Mouse (Mus musculus) kidney, adult 2 months (tissue): Measurements from ENCODE around the gene U90926. TPM values are rescaled to one million over a fixed set of nuclear protein-coding genes. Genes with fewer than 3 reads are reported as not detected.
A peak's percentile ranks its signal among the peaks of the same experiment; 100 is the strongest.
"Not testable (repeated sequence)": the region's sequence is repeated elsewhere in the genome, so short reads cannot be mapped to it uniquely, and the experiment has no call there.

ENCODE experiments used
- DNase-seq: peaks from one replicate; pipeline ENCODE4 v3.0.0; 2021
- H3K27ac ChIP-seq: fragments of 200-500 bp; 2 replicates; pipeline ENCODE4 v1.5.1; 2012; ENCODE audit warnings: low read depth, low read length, control low read depth, inconsistent platforms; ENCODE audit not compliant: insufficient read depth
- H3K27me3 ChIP-seq: fragments of 200-500 bp; replicated peaks from 2 replicates; pipeline ENCODE4 v1.6.1; 2012; ENCODE audit warnings: mild to moderate bottlenecking, moderate library complexity, low read length, inconsistent platforms; ENCODE audit not compliant: control insufficient read depth, insufficient read depth
- H3K36me3 ChIP-seq: fragments of 200-500 bp; 2 replicates; pipeline ENCODE4 v1.6.1; 2012; ENCODE audit warnings: mild to moderate bottlenecking, moderate library complexity, low read length, inconsistent platforms; ENCODE audit not compliant: control insufficient read depth, insufficient read depth
- H3K4me1 ChIP-seq: fragments of 200-500 bp; 2 replicates; pipeline ENCODE4 v1.6.1; 2011; ENCODE audit warnings: low read length; ENCODE audit not compliant: control insufficient read depth, insufficient read depth
- H3K4me3 ChIP-seq: fragments of 200-500 bp; 2 replicates; pipeline ENCODE4 v1.5.1; 2011; ENCODE audit warnings: mild to moderate bottlenecking, low read depth, low read length, control low read depth; ENCODE audit not compliant: insufficient read depth
- CTCF ChIP-seq: fragments of 200-500 bp; conservative IDR thresholded peaks from 2 replicates; pipeline ENCODE4 v1.5.1; 2011; ENCODE audit warnings: low read depth, mild to moderate bottlenecking, control low read depth, low read length, moderate library complexity, mixed read lengths; ENCODE audit not compliant: insufficient read depth, insufficient read length
- POLR2A ChIP-seq: fragments of 200-500 bp; IDR thresholded peaks from one replicate; pipeline ENCODE4 v1.6.1; 2011; ENCODE audit warnings: low read depth, low read length, control low read depth
- WGBS: fragments of 180-500 bp; shearing (Covaris S2); methylation state at CpG from one replicate; pipeline ENCODE4 v1.1.7; 2018; 5-methylcytosine and 5-hydroxymethylcytosine counted together
- polyA plus RNA-seq: library from polyadenylated mRNA; depleted of rRNA; stranded (reverse); fragments of >200 nt; gene quantifications from 2 replicates; pipeline ENCODE4 v1.2.3, GENCODE M21; 2012; rRNA removed

Gene U90926
- polyA plus RNA-seq, 1 experiment: not detected

- Histone ChIP-seq H3K4me3 (no peak overlapping the region), H3K27ac (no peak overlapping the region), H3K27me3 (no peaks in the 10 kb centered on the region), H3K4me1 (peaks cover 11% of the 10 kb centered on the region; the same call in 1 of the 2 replicates), H3K36me3 (peaks cover 2% of the 10 kb centered on the region)
- TF ChIP-seq CTCF (no peak), POLR2A (no peak)
- 68% methylated on average over 15 of the region's 15 CpGs for WGBS
- DNase-seq: peak; percentile 36
These were observed 18.1 kb downstream of the U90926 start for GRCm38 (mm10) chr5:92196895-92197811.

GRCm38 (mm10) chr5:92195716-92196115 is 19.5 kb downstream of the U90926 start:
- peaks cover 11% of the 10 kb centered on the region; the same call in 1 of the 2 replicates for H3K4me1 ChIP-seq
- H3K36me3 ChIP-seq, H3K4me3 ChIP-seq, H3K27me3 ChIP-seq, H3K27ac ChIP-seq: not testable (repeated sequence)
- peak; percentile 88 for TF ChIP-seq CTCF
- WGBS: 30% methylated on average over 2 of the region's 2 CpGs
- DNase-seq: peak; percentile 51

- TF ChIP-seq POLR2A (no peak), CTCF (no peak)
- no peaks in the 10 kb centered on the region for H3K4me1 ChIP-seq
- H3K27ac ChIP-seq: no peak overlapping the region
- peaks cover 6% of the 10 kb centered on the region for H3K36me3 ChIP-seq
- DNase-seq: no peak
- no peaks in the 10 kb centered on the region for H3K27me3 ChIP-seq
- WGBS: 97% methylated on average over 7 of the region's 7 CpGs
- H3K4me3 ChIP-seq: no peak overlapping the region
These were observed 26.2 kb downstream of the U90926 start for GRCm38 (mm10) chr5:92188881-92189483.

GRCm38 (mm10) chr5:92183071-92183830 is 32.0 kb downstream of the U90926 start:
- DNase-seq: no peak
- H3K4me3 ChIP-seq: no peak overlapping the region
- H3K36me3 ChIP-seq: peaks cover 6% of the 10 kb centered on the region
- H3K4me1 ChIP-seq: no peaks in the 10 kb centered on the region
- no peak for TF ChIP-seq POLR2A
- TF ChIP-seq CTCF: no peak
- WGBS: 74% methylated on average over 8 of the region's 8 CpGs
- H3K27ac ChIP-seq: no peak overlapping the region
- no peaks in the 10 kb centered on the region for H3K27me3 ChIP-seq

- H3K27ac ChIP-seq: no peak overlapping the region
- no peak for DNase-seq
- H3K27me3 ChIP-seq: no peaks in the 10 kb centered on the region
- H3K36me3 ChIP-seq: peaks cover 3% of the 10 kb centered on the region
- no peaks in the 10 kb centered on the region for H3K4me1 ChIP-seq
- TF ChIP-seq CTCF: no peak
- TF ChIP-seq POLR2A: no peak
- H3K4me3 ChIP-seq: no peak overlapping the region
- 80% methylated on average over 6 of the region's 6 CpGs for WGBS
These were observed 49.2 kb downstream of the U90926 start for GRCm38 (mm10) chr5:92165976-92166375.

Other genes with a start within 250 kb of the U90926 start
- gene Odaph, start 227.9 kb downstream of the U90926 start, polyA plus RNA-seq: 0.11 TPM in 1 of 2 replicates, not detected in the other
- gene Cdkl2, start 171.5 kb downstream of the U90926 start, polyA plus RNA-seq: 2.3 and 2.8 TPM in 2 replicates
- 15.1 and 20.6 TPM in 2 replicates for gene G3bp2, start 131.7 kb downstream of the U90926 start, polyA plus RNA-seq
- 23.0 and 28.7 TPM in 2 replicates for gene Uso1, start 77.5 kb downstream of the U90926 start, polyA plus RNA-seq
- gene Ppef2, start 40.9 kb upstream of the U90926 start, polyA plus RNA-seq: 0.45 TPM in 2 replicates
- 21.8 and 26.7 TPM in 2 replicates for gene Naaa, start 62.8 kb upstream of the U90926 start, polyA plus RNA-seq
- 6.1 and 7.0 TPM in 2 replicates for gene Sdad1, start 95.1 kb upstream of the U90926 start, polyA plus RNA-seq
- gene Cxcl9, start 112.7 kb upstream of the U90926 start, polyA plus RNA-seq: 8.2 and 14.6 TPM in 2 replicates
- 7.1 and 8.8 TPM in 2 replicates for gene Art3, start 116.4 kb upstream of the U90926 start, polyA plus RNA-seq
- 10.2 and 16.6 TPM in 2 replicates for gene Cxcl10, start 133.5 kb upstream of the U90926 start, polyA plus RNA-seq
- gene Nup54, start 219.8 kb upstream of the U90926 start, polyA plus RNA-seq: 14.5 and 14.8 TPM in 2 replicates